Mouse (Mus musculus) thymus, postnatal 10 days (tissue): ENCODE results near the gene Atg7.

Experiments used
- DNase-seq, 2 experiments: peaks; one replicate each; pipeline ENCODE4 v3.0.0; 2021; ENCODE audit warnings: low spot score in 2 of 2

Gene Atg7

GRCm38 (mm10) chr6:114904233-114904632 is 261.3 kb downstream of the Atg7 start:
- no peak for DNase-seq

DNA sequence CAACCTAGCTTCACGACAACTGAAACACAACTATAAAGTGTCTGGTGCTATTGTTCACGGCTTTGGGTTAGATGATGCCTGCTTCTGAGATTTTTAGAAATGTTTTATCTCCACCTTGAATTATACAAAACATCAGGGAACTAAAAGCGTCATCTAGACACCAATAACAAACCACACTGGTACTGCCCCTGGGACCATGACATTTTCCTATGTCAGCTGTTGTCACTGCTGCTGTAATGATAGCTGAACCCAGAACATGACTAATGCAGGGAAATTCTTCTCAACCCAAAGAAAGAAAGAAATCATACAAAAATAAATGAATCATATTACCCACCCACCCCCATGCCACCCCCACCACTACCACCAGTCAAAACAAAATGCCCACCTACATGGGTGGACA is 261.9 kb downstream of the Atg7 start:
- no peak for DNase-seq

DNA sequence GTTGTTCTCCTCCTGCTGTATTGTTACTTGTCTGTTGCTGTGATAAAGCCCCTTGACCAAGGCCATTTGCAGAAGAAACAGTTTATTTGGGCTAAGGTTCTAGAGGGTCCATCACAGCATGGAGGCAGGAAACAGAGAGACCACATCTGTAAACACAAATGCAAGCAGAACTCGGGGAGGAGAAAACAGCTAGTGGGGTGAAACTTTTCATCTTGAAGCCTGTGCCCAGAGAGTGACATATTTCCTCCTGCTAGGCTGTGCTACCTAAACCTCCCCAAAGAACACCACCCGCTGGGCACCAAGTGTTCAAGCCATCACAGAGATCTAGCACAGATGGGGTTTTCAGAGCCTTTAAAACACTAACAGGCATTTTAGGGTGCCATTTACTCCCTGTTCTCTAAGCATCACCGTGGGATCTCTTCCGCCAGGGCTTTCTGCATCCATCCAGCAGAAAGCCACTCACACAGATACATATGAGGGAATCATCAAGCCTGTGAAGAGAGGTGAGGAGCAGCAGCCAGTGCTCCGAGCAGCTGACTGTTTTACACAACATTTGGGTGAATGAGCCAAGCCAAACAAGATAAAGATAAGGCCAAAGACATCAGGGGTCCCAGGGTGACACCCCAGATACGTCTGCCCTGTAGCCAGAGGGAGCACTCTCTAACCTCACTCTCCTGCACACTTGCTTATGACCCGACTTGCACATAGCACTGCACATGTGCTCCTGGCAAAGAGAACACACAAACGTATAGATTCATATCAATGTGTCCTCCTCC is 262.5 kb downstream of the Atg7 start:
- no peak for DNase-seq

DNA sequence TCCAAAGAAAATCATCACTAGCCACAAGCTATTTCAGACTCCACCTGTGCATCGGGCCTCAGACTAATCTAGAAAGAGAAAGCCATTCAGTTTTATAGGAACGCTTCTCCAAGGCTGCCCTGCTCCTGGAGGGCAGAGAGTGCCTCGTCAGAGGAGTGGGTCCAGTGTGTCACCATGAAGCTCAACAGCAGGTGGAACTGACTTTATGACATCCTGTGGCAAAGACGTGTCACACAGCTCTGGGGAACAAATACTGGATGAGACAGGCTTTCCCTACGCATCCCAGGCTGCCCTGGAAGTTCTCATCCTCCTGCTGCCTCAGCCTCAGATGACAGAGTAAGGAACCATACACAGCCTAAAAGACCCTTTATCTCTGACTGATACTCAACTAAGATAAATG is 263.3 kb downstream of the Atg7 start:
- DNase-seq: no peak

DNA sequence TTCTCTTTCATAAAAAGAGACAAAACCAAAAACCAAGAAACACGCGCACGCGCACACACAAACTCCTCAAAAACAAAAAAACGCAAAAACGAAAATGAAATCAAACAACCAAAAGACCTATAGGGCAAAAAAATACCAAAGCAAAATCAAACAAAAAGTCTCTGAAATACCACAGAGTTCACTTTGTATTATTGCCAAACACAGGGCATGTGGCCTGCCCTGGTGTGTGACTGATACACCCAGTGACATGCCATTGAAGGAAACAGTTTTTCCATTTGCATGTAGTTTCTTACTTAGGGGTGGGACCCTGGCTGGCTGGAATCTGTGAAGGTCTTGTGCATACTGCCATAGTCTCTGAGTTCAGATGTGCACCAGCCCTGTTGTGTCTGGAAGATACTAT is 264.6 kb downstream of the Atg7 start:
- DNase-seq: no peak

DNA sequence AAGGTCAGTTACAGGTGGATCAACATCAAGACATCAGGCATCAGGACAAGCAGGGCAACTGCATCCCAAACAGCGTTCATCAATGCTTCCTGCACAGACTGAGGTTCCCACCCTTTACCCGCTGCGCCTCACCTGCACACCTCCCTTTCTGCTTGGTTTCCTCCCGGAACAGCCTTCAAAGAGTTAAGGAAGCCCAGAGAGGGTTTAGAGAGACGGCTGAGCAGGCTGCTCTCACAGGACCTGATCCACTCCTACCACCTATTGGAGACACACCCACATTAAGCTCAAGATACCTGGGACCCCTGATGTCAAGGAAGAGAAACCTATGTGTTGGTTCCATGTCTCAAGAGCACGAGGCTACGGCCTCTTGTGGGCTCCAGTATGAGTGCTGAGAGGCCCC is 266.9 kb downstream of the Atg7 start:
- DNase-seq: no peak
